Mouse (Mus musculus): ENCODE data around the gene Bpifa5.

Bpifa5 gene

GRCm38 (mm10) chr2:154206908-154207307 lies 44.5 kb downstream of the Bpifa5 start:
- no peak for DNase-seq (ENCODE audit: low read depth, low spot score)

DNA sequence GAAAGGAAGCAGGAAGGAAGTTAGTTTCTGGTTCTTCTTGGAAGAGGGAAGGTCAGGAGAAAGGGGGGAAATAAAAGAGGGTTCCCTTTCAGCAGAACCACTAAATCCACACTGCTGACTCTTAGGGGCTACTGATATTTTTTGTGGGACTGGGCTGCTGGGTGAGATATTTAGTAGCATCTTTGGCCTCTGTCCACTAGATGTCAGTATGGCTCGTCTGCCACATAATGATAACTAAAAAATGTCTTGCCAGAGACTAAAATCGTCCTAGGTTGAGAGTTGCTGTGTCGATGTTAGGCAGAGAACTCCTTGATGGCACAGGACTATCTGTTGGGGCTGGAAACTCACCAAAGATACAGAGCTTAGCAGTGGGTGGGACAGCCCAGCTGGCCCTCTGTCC lies 46.7 kb downstream of the Bpifa5 start:
- DNase-seq (ENCODE audit: low read depth, low spot score), result peak; percentile 31

DNA sequence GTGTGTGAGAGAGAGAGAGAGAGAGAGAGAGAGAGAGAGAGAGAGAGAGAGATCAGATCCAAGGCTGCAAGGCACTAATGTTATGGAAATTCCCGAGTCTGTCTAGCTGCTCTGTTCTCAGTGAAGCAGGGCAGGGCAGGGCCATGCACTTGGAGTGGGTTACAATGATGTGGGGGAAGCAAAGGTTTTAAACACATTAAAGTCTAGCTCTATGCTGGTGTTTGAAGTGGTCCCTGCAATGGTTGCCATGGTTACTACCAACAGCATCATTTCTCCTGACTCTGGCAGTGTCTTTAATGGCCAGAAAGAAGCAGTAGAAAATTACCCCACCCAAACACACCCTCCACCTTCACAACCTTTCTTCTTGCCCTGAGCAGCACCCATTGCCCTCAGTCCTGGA lies 48.7 kb downstream of the Bpifa5 start:
- DNase-seq (ENCODE audit: low read depth, low spot score), result no peak

- no peak for DNase-seq (ENCODE audit: low read depth, low spot score)
Measured at GRCm38 (mm10) chr2:154211881-154212280, 49.5 kb downstream of the Bpifa5 start.

DNA sequence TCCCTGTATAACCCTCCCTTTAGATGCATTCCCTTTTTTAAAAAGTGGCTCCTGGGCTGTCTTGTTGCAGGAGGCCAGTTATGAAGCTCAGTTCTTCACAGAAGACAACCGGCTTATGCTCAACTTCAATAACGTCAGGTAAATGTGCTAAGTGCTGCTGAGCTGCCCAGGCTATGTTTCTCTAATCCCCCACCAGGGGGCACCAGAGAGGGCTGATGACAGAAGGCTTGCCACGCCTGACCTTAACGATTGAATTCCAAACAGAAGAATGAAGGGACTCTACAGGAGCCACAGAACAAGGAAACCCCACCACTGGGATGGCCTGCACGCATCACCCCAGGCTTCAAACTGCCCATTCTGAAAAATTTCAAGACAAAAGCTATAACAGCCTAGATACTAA lies 52.8 kb downstream of the Bpifa5 start:
- DNase-seq (ENCODE audit: low read depth, low spot score), result peak; percentile 78
